Mouse (Mus musculus) left cerebral cortex, postnatal 36 days (tissue): Measurements from ENCODE around the gene Pald1. TPM values are rescaled to one million over a fixed set of nuclear protein-coding genes. Genes with fewer than 3 reads are reported as not detected.

Experiments
- total RNA-seq, 2 experiments: library from RNA; stranded (reverse); gene quantifications; 2 replicates each; pipeline ENCODE4 v1.2.3; 2021

Gene Pald1
- total RNA-seq, 2 experiments from 2014 or later: 7.5 to 9.5 TPM

Other genes starting within 250 kb of the Pald1 start
- gene Sgpl1, start 235.8 kb downstream of the Pald1 start, total RNA-seq: 10 to 100 TPM; 21.5 to 26.4 TPM
- 1 to 10 TPM in 1 of 2 experiments, under 1 TPM in 1; 0.57 to 1.0 TPM for gene Tbata, start 211.6 kb downstream of the Pald1 start, total RNA-seq
- gene Adamts14, start 110.1 kb downstream of the Pald1 start, total RNA-seq: under 1 TPM; 0.20 to 0.41 TPM
- not detected for gene Prf1, start 85.7 kb downstream of the Pald1 start, total RNA-seq
- under 1 TPM; 0.32 to 0.35 TPM for gene Nodal, start 34.4 kb upstream of the Pald1 start, total RNA-seq
- gene Eif4ebp2, start 69.1 kb upstream of the Pald1 start, total RNA-seq: 10 to 100 TPM; 43.1 to 49.0 TPM
- gene Lrrc20, start 92.3 kb upstream of the Pald1 start, total RNA-seq: 10 to 100 TPM; 17.8 to 21.8 TPM
- gene Npffr1, start 212.0 kb upstream of the Pald1 start, total RNA-seq: 1 to 10 TPM; 1.9 to 2.5 TPM